Mouse (Mus musculus) MEL (cell line): ENCODE results near the gene Olfr30. TPM values are rescaled to one million over a fixed set of nuclear protein-coding genes. Genes with fewer than 3 reads are reported as not detected.
A peak's percentile ranks its signal among the peaks of the same experiment; 100 is the strongest.

Experiments
- DNase-seq: peaks from one replicate; pipeline ENCODE4 v3.0.0; 2011; ENCODE audit warnings: low read depth, low spot score
- H3K27ac ChIP-seq: 2 replicates; pipeline ENCODE4 v1.5.1; 2012; ENCODE audit warnings: low read depth, mild to moderate bottlenecking, control low read depth, low read length, moderate library complexity; ENCODE audit not compliant: control insufficient read depth
- H3K27me3 ChIP-seq, 2 experiments: fragments of 150-350 bp in 1 of 2; sonication (generic) in 1 of 2; 2 replicates each; pipeline ENCODE4 v1.6.1; 2012; ENCODE audit warnings: low read length in 2 of 2, mild to moderate bottlenecking in 2 of 2, improper control_type of control experiment in 1 of 2, moderate library complexity in 1 of 2; ENCODE audit not compliant: insufficient read depth in 2 of 2, control insufficient read depth in 1 of 2
- H3K36me3 ChIP-seq, 2 experiments: 2 replicates each; pipeline ENCODE4 v1.6.1; 2012 to 2014; ENCODE audit warnings: low read length in 2 of 2, improper control_type of control experiment in 1 of 2, inconsistent platforms in 1 of 2, mild to moderate bottlenecking in 1 of 2; ENCODE audit not compliant: insufficient read depth in 2 of 2, control insufficient read depth in 1 of 2
- H3K4me1 ChIP-seq, 2 experiments: fragments of 150-350 bp in 1 of 2; sonication (generic) in 1 of 2; 2 replicates each; pipeline ENCODE4 v1.6.1; 2012; ENCODE audit warnings: low read length in 2 of 2, improper control_type of control experiment in 1 of 2, mild to moderate bottlenecking in 1 of 2; ENCODE audit not compliant: insufficient read depth in 2 of 2, control insufficient read depth in 1 of 2
- H3K4me3 ChIP-seq, 2 experiments: fragments of 150-350 bp in 1 of 2; sonication (generic) in 1 of 2; 2 replicates each; pipeline ENCODE4 v1.5.1; 2012; ENCODE audit warnings: low read depth in 2 of 2, low read length in 2 of 2, mild to moderate bottlenecking in 2 of 2, moderate library complexity in 2 of 2, control low read depth in 1 of 2, improper control_type of control experiment in 1 of 2; ENCODE audit not compliant: control insufficient read depth in 1 of 2, insufficient read depth in 1 of 2
- H3K79me2 ChIP-seq: 2 replicates; pipeline ENCODE4 v1.6.1; 2012; ENCODE audit warnings: mild to moderate bottlenecking, low read length, moderate library complexity; ENCODE audit not compliant: control insufficient read depth, poor library complexity, insufficient read depth
- H3K9ac ChIP-seq: 2 replicates; pipeline ENCODE4 v1.6.1; 2012; ENCODE audit warnings: low read depth, mild to moderate bottlenecking, control low read depth, low read length, moderate library complexity; ENCODE audit not compliant: control insufficient read depth, poor library complexity, severe bottlenecking
- H3K9me3 ChIP-seq: fragments of 150-350 bp; sonication (generic); replicated peaks from 2 replicates; pipeline ENCODE4 v1.6.1; 2012; ENCODE audit warnings: mild to moderate bottlenecking, low read length, improper control_type of control experiment, moderate library complexity; ENCODE audit not compliant: insufficient read depth
- CHD2 ChIP-seq: IDR thresholded peaks from 2 replicates; pipeline ENCODE4 v1.6.1; 2011; ENCODE audit warnings: low read length, improper control_type of control experiment
- CTCF ChIP-seq, 3 experiments: IDR thresholded peaks in 2 of 3; conservative IDR thresholded peaks in 1 of 3; 2 replicates each; pipeline ENCODE4 v1.5.1; 2011 to 2012; ENCODE audit warnings: low read length in 3 of 3, low read depth in 2 of 3, mild to moderate bottlenecking in 2 of 3, improper control_type of control experiment in 1 of 3, inconsistent platforms in 1 of 3, mixed read lengths in 1 of 3, moderate library complexity in 1 of 3; ENCODE audit not compliant: control insufficient read depth in 1 of 3, insufficient read depth in 1 of 3, poor library complexity in 1 of 3, severe bottlenecking in 1 of 3
- E2F4 ChIP-seq: IDR thresholded peaks from 2 replicates; pipeline ENCODE4 v1.6.1; 2011; ENCODE audit warnings: low read depth, low read length, improper control_type of control experiment, borderline replicate concordance
- ELF1 ChIP-seq: IDR thresholded peaks from 2 replicates; pipeline ENCODE4 v1.6.1; 2014; ENCODE audit warnings: low read depth, mild to moderate bottlenecking, inconsistent platforms, low read length, improper control_type of control experiment, moderate library complexity
- ETS1 ChIP-seq: IDR thresholded peaks from 2 replicates; pipeline ENCODE4 v1.6.1; 2012; ENCODE audit warnings: low read depth, mild to moderate bottlenecking, inconsistent platforms, low read length, improper control_type of control experiment, moderate library complexity
- GATA1 ChIP-seq: IDR thresholded peaks from 2 replicates; pipeline ENCODE4 v1.6.1; 2011; ENCODE audit warnings: low read depth, low read length, improper control_type of control experiment
- HCFC1 ChIP-seq: IDR thresholded peaks from 2 replicates; pipeline ENCODE4 v1.6.1; 2012; ENCODE audit warnings: low read depth, mild to moderate bottlenecking, inconsistent platforms, low read length, improper control_type of control experiment, moderate library complexity
- JUND ChIP-seq: IDR thresholded peaks from 2 replicates; pipeline ENCODE4 v1.6.1; 2011; ENCODE audit warnings: low read depth, mild to moderate bottlenecking, improper control_type of control experiment, low read length
- KAT2A ChIP-seq: conservative IDR thresholded peaks from 2 replicates; pipeline ENCODE4 v1.6.1; 2012; ENCODE audit warnings: low read depth, low read length, improper control_type of control experiment, inconsistent platforms
- MAFK ChIP-seq: IDR thresholded peaks from 2 replicates; pipeline ENCODE4 v1.6.1; 2011; ENCODE audit warnings: low read depth, mild to moderate bottlenecking, low read length, improper control_type of control experiment, borderline replicate concordance
- MEF2A ChIP-seq: IDR thresholded peaks from 2 replicates; pipeline ENCODE4 v1.6.1; 2014; ENCODE audit warnings: low read depth, mild to moderate bottlenecking, inconsistent platforms, low read length, improper control_type of control experiment; ENCODE audit not compliant: poor library complexity, insufficient replicate concordance, severe bottlenecking; ENCODE audit errors: extremely low read depth
- MYB ChIP-seq: IDR thresholded peaks from 2 replicates; pipeline ENCODE4 v1.6.1; 2011; ENCODE audit warnings: mild to moderate bottlenecking, low read depth, low read length, improper control_type of control experiment
- MYC ChIP-seq: IDR thresholded peaks from 2 replicates; pipeline ENCODE4 v1.6.1; 2011; ENCODE audit warnings: low read depth, mild to moderate bottlenecking, low read length, improper control_type of control experiment, moderate library complexity
- POLR2A ChIP-seq, 2 experiments: IDR thresholded peaks; 2 replicates each; pipeline ENCODE4 v1.6.1; 2011 to 2012; ENCODE audit warnings: low read length in 2 of 2, mild to moderate bottlenecking in 2 of 2, control low read depth in 1 of 2, improper control_type of control experiment in 1 of 2, low read depth in 1 of 2, moderate library complexity in 1 of 2; ENCODE audit not compliant: control insufficient read depth in 1 of 2, insufficient read depth in 1 of 2, poor library complexity in 1 of 2
- POLR2AphosphoS2 ChIP-seq: IDR thresholded peaks from 2 replicates; pipeline ENCODE4 v1.6.1; 2011; ENCODE audit warnings: low read length, improper control_type of control experiment
- RCOR1 ChIP-seq: IDR thresholded peaks from 2 replicates; pipeline ENCODE4 v1.6.1; 2012; ENCODE audit warnings: low read depth, mild to moderate bottlenecking, inconsistent platforms, low read length, improper control_type of control experiment
- SMC3 ChIP-seq: IDR thresholded peaks from 2 replicates; pipeline ENCODE4 v1.6.1; 2011; ENCODE audit warnings: low read depth, low read length, improper control_type of control experiment
- TBP ChIP-seq: IDR thresholded peaks from 2 replicates; pipeline ENCODE4 v1.8.0; 2011; ENCODE audit warnings: low read depth, low read length, improper control_type of control experiment
- UBTF ChIP-seq: IDR thresholded peaks from 2 replicates; pipeline ENCODE4 v1.6.1; 2012; ENCODE audit warnings: low read depth, mild to moderate bottlenecking, inconsistent platforms, low read length, improper control_type of control experiment, moderate library complexity, borderline replicate concordance; ENCODE audit not compliant: insufficient read depth
- ZC3H11A ChIP-seq: IDR thresholded peaks from 2 replicates; pipeline ENCODE4 v1.6.1; 2012; ENCODE audit warnings: low read depth, mild to moderate bottlenecking, inconsistent platforms, low read length, improper control_type of control experiment
- ZNF384 ChIP-seq: IDR thresholded peaks from 2 replicates; pipeline ENCODE4 v1.6.1; 2012; ENCODE audit warnings: low read depth, mild to moderate bottlenecking, inconsistent platforms, low read length, improper control_type of control experiment
- polyA plus RNA-seq, 2 experiments: library from polyadenylated mRNA; stranded (reverse) in 1 of 2; unstranded in 1 of 2; fragments of >175 nt in 1 of 2; fragments of >200 nt in 1 of 2; gene quantifications; 2 replicates each; pipeline versions ENCODE4 v1.2.1 to v1.2.4; 2012; ENCODE audit warnings: low replicate concordance in 2 of 2, low read depth in 1 of 2; ENCODE audit not compliant: insufficient read length in 2 of 2, insufficient read depth in 1 of 2, missing spikeins in 1 of 2
- total RNA-seq: library from RNA; depleted of rRNA; stranded (reverse); fragments of 300-350 nt; gene quantifications from 2 replicates; pipeline ENCODE4 v1.2.3, GENCODE M21; 2012

The Olfr30 gene
- total and polyA plus RNA-seq, 3 experiments, result not detected

- TF ChIP-seq MYC (no peak), POLR2AphosphoS2 (no peak), CTCF (IDR thresholded peaks at IDR 0.05 in 2 of 3, conservative IDR thresholded peaks at IDR 0.05 in 1 of 3; ENCODE audit: control insufficient read depth in 1 of 3, insufficient read depth in 1 of 3, low read depth in 2 of 3, low read length in 3 of 3, poor library complexity in 1 of 3, severe bottlenecking in 1 of 3) (peak in 1 of 3 experiments; percentile 49; a peak in 2 of 6 replicates), SMC3 (peak; percentile 60), ZC3H11A (0 out of 2 replicates have a peak, but pooled peaks have one; percentile 19), MYB (no peak), TBP (no peak), HCFC1 (no peak), POLR2A (IDR thresholded peaks at IDR 0.05; ENCODE audit: control insufficient read depth in 1 of 2, insufficient read depth in 1 of 2, low read depth in 1 of 2, low read length in 2 of 2, poor library complexity in 1 of 2) (no peak), E2F4 (no peak), JUND (no peak)
- TF ChIP-seq, all 39 proteins: peak for 4
Observed at GRCm38 (mm10) chr11:58499290-58499689, 37.2 kb upstream of the Olfr30 start (continued).

GRCm38 (mm10) chr11:58498761-58499160, 36.7 kb upstream of the Olfr30 start:
- TF ChIP-seq GATA1 (no peak), ETS1 (no peak), ELF1 (no peak), TBP (no peak), RCOR1 (no peak)
- Histone ChIP-seq H3K36me3 (no peaks in the 10 kb centered on the region), H3K4me1 (no peaks in the 10 kb centered on the region), H3K9me3 (no peaks in the 10 kb centered on the region), H3K27me3 (peaks cover 4 to 23% of the 10 kb centered on the region in 2 experiments), H3K27ac (no peak overlapping the region), H3K79me2 (no peaks in the 10 kb centered on the region), H3K4me3 (no peak overlapping the region), H3K9ac (no peak overlapping the region)
- no peak for DNase-seq

GRCm38 (mm10) chr11:58492455-58492854, 30.4 kb upstream of the Olfr30 start, which contains the start of gene Olfr332:
Gene Olfr332 (minus strand): TSS chr11:58492555.
- no peaks in the 10 kb centered on the region for H3K9me3 ChIP-seq
- no peak within 1 kb of the TSS for H3K27ac ChIP-seq
- H3K27me3 ChIP-seq, result peaks cover 12 to 14% of the 10 kb centered on the region in 2 experiments
- DNase-seq, result no peak
- H3K9ac ChIP-seq, result no peak within 1 kb of the TSS
- TF ChIP-seq MAFK, result no peak
- no peak for TF ChIP-seq CHD2
- no peak for TF ChIP-seq TBP
- TF ChIP-seq MYC, result no peak
- no peak for TF ChIP-seq SMC3
- TF ChIP-seq UBTF, result no peak
- TF ChIP-seq KAT2A, result no peak
- TF ChIP-seq GATA1, result no peak
- no peak for TF ChIP-seq ZNF384
- TF ChIP-seq MEF2A, result no peak
- no peak within 1 kb of the TSS for H3K4me3 ChIP-seq
- no peaks in the 10 kb centered on the region for H3K36me3 ChIP-seq
- no peaks in the 10 kb centered on the region for H3K79me2 ChIP-seq
- no peaks in the 10 kb centered on the region for H3K4me1 ChIP-seq
